Mouse (Mus musculus) cerebellum, adult 2 months (tissue): ENCODE measurements at regions not wholly inside any gene's neighbourhood (a gene's known extent, or its start where the extent isn't known, plus 50 kb on each side); places are given as distances from the start of the nearest gene placed in this dataset.

Source experiments
- DNase-seq, 2 experiments: peaks; one replicate each; pipeline ENCODE4 v3.0.0; 2021
- H3K27ac ChIP-seq: fragments of 200-500 bp; 2 replicates; pipeline ENCODE4 v1.5.1; 2012; ENCODE audit warnings: low read length, control low read depth, inconsistent platforms; ENCODE audit not compliant: insufficient read depth
- H3K27me3 ChIP-seq: fragments of 200-500 bp; 2 replicates; pipeline ENCODE4 v1.6.1; 2012; ENCODE audit warnings: inconsistent platforms, mild to moderate bottlenecking, low read length, moderate library complexity; ENCODE audit not compliant: control insufficient read depth, insufficient read depth
- H3K4me1 ChIP-seq: fragments of 200-500 bp; 2 replicates; pipeline ENCODE4 v1.6.1; 2011; ENCODE audit warnings: low read length; ENCODE audit not compliant: control insufficient read depth, insufficient read depth
- H3K4me3 ChIP-seq: fragments of 200-500 bp; replicated peaks from 2 replicates; pipeline ENCODE3; 2011; ENCODE audit warnings: mild to moderate bottlenecking, low read depth, low read length, control low read depth; ENCODE audit not compliant: insufficient read depth
- CTCF ChIP-seq: fragments of 200-500 bp; IDR thresholded peaks from 2 replicates; pipeline ENCODE4 v1.5.1; 2011; ENCODE audit warnings: low read depth, mild to moderate bottlenecking, control low read depth, low read length, moderate library complexity, borderline replicate concordance; ENCODE audit not compliant: insufficient read depth
- POLR2A ChIP-seq: fragments of 200-500 bp; IDR thresholded peaks from 2 replicates; pipeline ENCODE4 v1.6.1; 2011; ENCODE audit warnings: low read length, control low read depth, borderline replicate concordance; ENCODE audit not compliant: insufficient read depth
- WGBS: fragments of 180-500 bp; shearing (Covaris S2); methylation state at CpG from one replicate; pipeline ENCODE4 v1.1.7; 2018; 5-methylcytosine and 5-hydroxymethylcytosine counted together

DNA sequence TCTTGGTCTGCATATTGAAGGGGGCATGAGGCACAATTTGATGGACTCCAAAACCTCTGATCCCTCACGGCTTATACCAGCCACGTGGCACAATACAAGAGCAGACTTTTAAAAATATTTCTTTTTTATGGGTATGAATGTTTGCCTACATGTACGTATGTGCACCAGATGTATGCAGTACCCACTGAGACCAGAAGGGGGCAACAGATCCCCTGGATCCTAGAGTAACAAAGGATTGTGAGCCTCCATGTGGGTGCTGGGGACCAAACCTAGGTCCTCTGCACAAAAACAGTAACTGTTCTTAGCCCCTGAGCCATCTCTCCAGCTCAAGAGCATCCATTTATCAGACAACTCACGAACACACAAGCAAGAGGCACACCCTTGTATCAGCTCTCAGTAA is 121.5 kb downstream of the Katnal1 start:
- Histone ChIP-seq H3K4me1 (peaks cover 3% of the 10 kb centered on the region), H3K27me3 (no peaks in the 10 kb centered on the region), H3K4me3 (no peak overlapping the region), H3K27ac (no peak overlapping the region)
- WGBS: 94% methylated on average over 4 of the region's 4 CpGs
- DNase-seq: no peak
- no peak for TF ChIP-seq POLR2A
- peak; percentile 17; the same call in 1 of the 2 replicates for TF ChIP-seq CTCF

DNA sequence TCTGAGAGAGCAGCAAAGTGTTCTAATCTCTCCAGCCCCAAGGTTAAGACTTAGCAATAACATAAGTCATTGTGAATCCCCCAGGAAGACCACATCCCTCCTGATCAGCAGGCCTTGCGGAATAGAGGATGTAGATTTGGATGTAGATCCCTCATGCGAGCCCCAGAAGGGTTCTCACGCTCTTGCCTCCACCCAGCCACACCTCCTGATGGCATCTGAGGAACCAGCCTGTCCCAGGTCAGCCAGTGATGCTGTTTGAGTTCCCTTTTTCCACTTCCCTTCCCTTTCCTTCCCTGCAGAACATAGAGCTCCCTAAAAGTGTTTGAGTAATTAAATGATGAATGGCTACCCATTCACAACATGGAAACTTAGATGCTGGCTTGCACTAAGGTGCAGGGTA is 124.1 kb downstream of the Katnal1 start:
- H3K4me1 ChIP-seq: peaks cover 3% of the 10 kb centered on the region; the same call in 1 of the 2 replicates
- TF ChIP-seq POLR2A (no peak), CTCF (no peak)
- DNase-seq: no peak
- 90% methylated on average over 3 of the region's 3 CpGs for whole genome bisulfite sequencing
- H3K4me3 ChIP-seq: no peak overlapping the region
- no peak overlapping the region for H3K27ac ChIP-seq
- no peaks in the 10 kb centered on the region for H3K27me3 ChIP-seq

DNA sequence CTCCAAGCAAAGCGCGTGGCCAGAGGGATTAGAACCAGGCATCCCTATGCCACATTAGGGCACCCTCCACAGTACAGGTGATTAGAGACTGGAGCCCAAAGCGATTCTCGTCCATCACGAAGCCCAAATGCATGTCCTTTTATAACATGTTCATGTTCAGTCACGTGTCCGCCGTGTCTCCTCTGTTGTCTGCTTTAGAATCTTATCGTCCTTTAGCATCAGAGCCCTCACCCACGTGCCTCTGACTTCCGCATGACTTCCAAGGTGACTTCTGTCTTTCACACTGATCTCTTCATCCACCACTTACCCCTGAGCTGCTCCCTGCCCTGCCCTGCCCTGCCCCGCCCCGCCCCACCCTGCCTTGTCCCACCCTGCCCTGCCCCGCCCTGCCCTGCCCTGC is 125.3 kb downstream of the Katnal1 start:
- H3K4me3 ChIP-seq: no peak overlapping the region
- H3K27ac ChIP-seq: no peak overlapping the region
- 89% methylated on average over 12 of the region's 14 CpGs for WGBS
- no peak for TF ChIP-seq CTCF
- no peaks in the 10 kb centered on the region for H3K27me3 ChIP-seq
- DNase-seq: no peak
- H3K4me1 ChIP-seq: no peaks in the 10 kb centered on the region

DNA sequence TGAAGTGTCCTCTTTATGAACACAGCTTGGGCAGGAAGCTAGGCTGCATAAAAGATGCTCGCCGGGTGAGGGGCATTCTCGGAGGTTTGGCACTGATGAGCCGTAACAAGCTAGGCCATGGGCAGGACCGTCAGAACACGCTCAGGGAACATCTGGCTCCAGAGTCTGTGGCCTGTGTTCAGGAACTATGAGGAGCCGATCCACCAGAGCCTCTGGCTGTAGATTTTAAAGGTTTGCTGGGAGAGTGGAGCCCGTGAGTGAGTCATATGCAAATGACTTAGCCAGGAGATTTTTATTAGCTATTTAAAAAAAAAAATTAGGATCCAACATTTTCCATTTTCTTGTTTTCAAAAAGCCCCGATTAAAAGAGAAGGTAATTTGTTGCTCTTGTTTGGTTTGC is 126.4 kb downstream of the Katnal1 start:
- WGBS: 57% methylated on average over 9 of the region's 9 CpGs
- TF ChIP-seq CTCF (no peak), POLR2A (no peak)
- H3K4me3 ChIP-seq: no peak overlapping the region
- no peak overlapping the region for H3K27ac ChIP-seq
- no peak for DNase-seq
- H3K27me3 ChIP-seq: no peaks in the 10 kb centered on the region
- H3K4me1 ChIP-seq: no peaks in the 10 kb centered on the region

DNA sequence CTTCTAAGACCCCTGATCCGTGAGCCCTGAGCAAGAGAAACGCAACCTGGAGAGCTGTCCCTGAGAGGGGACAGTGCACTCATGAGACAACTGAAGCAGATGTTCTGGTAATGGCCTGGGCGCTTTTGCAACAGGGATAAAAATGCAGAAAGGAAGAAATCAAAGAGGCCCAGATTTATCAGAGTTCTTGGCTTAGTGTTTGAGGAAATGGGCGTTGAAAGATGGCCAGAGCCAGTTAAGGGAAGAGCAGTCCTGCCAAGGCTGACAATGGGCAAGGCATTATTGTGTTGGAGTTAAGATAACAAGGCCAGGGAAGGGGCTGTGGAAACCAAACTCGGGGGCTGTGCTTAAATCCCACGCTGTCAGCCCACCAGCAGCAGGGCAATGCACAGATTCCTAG is 130.6 kb downstream of the Katnal1 start:
- H3K4me3 ChIP-seq: no peak overlapping the region
- no peak for DNase-seq
- 69% methylated on average over 6 of the region's 6 CpGs for WGBS
- H3K27me3 ChIP-seq: no peaks in the 10 kb centered on the region
- no peaks in the 10 kb centered on the region for H3K4me1 ChIP-seq
- no peak for TF ChIP-seq POLR2A
- TF ChIP-seq CTCF: no peak
- no peak overlapping the region for H3K27ac ChIP-seq

DNA sequence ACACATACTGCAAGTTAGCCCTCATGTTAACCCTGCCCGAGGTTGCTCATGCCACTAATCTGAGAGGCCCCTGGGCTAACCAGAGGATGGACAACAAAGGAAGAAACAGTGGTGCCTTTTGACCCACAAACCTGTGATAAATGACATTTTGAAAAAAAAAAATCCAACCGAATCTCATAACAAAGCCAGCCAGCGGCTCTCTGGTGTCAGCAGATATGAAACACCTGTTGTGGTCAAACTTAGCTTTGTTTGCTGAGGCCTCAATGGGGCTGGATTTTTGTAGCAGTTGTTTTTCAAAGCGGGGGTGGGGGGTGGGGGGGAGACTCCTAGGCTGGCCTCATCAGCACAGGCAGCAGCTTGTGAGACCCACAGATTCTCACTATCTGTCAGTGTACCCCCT is 133.0 kb downstream of the Katnal1 start:
- no peak for DNase-seq
- H3K27me3 ChIP-seq: no peaks in the 10 kb centered on the region
- TF ChIP-seq CTCF (no peak), POLR2A (no peak)
- H3K27ac ChIP-seq: no peak overlapping the region
- no peak overlapping the region for H3K4me3 ChIP-seq
- 63% methylated on average over 4 of the region's 4 CpGs for WGBS
- H3K4me1 ChIP-seq: no peaks in the 10 kb centered on the region

DNA sequence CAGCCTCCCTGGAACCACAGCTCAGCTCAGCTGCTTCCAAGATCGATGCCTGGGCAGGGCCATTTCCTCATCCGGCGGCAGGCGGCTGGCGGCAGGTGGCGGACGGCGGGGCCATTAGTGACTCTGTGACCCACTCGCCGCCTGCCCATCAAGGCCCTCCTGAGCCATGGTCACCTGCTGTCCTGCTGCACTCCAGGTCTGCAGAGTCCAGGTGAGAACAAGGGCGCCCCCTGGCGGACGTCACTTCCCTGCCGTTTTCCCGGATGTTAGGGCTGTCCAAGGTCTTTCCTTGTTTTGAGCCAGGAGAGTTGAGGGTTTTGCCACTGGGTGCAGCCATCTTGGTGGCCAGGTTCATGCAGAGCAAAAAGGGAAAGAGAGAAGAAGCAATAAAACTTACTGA is 134.7 kb downstream of the Katnal1 start:
- no peaks in the 10 kb centered on the region for H3K27me3 ChIP-seq
- TF ChIP-seq CTCF (peak; percentile 71), POLR2A (no peak)
- H3K4me1 ChIP-seq: no peaks in the 10 kb centered on the region
- H3K4me3 ChIP-seq: no peak overlapping the region
- WGBS: 18% methylated on average over 15 of the region's 15 CpGs
- DNase-seq: peak; percentile 64 to 77
- H3K27ac ChIP-seq: no peak overlapping the region

DNA sequence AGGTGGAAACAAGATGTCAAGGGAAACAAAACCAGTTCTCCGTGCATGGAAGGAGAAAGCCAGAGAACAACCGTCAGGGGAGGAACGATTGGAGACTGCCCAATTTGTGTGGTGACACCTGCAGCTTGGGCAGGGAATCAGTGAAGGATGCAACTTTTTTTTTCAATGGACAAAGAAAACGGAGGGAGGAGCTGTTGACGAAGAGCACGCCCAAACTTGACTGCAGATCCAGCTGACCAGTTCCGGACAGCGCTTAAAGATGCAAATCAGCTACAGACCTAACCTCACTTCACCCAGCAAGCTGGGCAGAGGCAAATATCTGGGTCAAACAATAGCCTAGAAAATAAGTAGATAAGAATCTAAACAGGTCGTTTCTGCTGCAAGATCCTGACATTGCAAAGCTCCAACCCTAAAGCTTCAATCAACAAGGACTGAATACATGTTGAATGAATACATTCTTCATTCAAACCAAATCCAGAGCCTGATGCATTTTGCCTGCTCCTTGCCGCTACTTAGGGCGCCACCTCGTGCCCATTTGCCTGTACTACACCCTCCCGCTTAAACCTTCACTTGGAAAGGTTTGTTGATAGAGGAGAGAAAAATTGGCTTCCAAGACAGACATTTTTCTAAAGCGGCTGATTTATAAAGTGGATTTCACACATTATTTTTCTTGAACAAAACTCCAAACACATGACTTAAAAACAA is 136.2 kb downstream of the Katnal1 start:
- peak; percentile 67 to 87 for DNase-seq
- H3K4me3 ChIP-seq: no peak overlapping the region
- H3K27ac ChIP-seq: no peak overlapping the region
- TF ChIP-seq POLR2A (no peak), CTCF (peak; percentile 95)
- no peaks in the 10 kb centered on the region for H3K4me1 ChIP-seq
- no peaks in the 10 kb centered on the region for H3K27me3 ChIP-seq
- 5% methylated on average over 14 of the region's 14 CpGs for WGBS
